Mouse (Mus musculus): ENCODE results near the gene Elp4. TPM values are rescaled to one million over a fixed set of nuclear protein-coding genes. Genes with fewer than 3 reads are reported as not detected.

Gene Elp4
- polyA plus RNA-seq, 1 experiment from 2014 or later, result 20.8 TPM

GRCm38 (mm10) chr2:105908351-105908750 lies 4.0 kb upstream of the Elp4 start:
- H3K4me1 ChIP-seq (ENCODE audit: control insufficient read depth, insufficient read depth, low read length), result peaks cover 6% of the 10 kb centered on the region
- H3K9me3 ChIP-seq (replicated peaks; ENCODE audit: control insufficient read depth, low read length), result no peaks in the 10 kb centered on the region
- H3K4me2 ChIP-seq (ENCODE audit: low read depth, low read length), result no peak overlapping the region
- no peak overlapping the region for H3K9ac ChIP-seq (ENCODE audit: low read length)
- H3K27ac ChIP-seq (ENCODE audit: low read length), result no peak overlapping the region
- ATAC-seq (replicated peaks; ENCODE audit: extremely low read depth, insufficient read depth, low FRiP score), result no peak
- H3K27me3 ChIP-seq (ENCODE audit: control insufficient read depth, insufficient read depth, low read length), result no peaks in the 10 kb centered on the region
- H3K36me3 ChIP-seq (ENCODE audit: control insufficient read depth, insufficient read depth), result no peaks in the 10 kb centered on the region; the same call in 1 of the 2 replicates
- 90% methylated on average over 5 of the region's 5 CpGs for WGBS
- no peak overlapping the region for H3K4me3 ChIP-seq (ENCODE audit: low read length)

GRCm38 (mm10) chr2:105904757-105905146 lies 388 bp upstream of the Elp4 start:
- Histone ChIP-seq H3K27ac (ENCODE audit: low read length) (peak overlapping the region; percentile 64), H3K4me3 (ENCODE audit: low read length) (peak overlapping the region; percentile 83), H3K4me2 (ENCODE audit: low read depth, low read length) (peak overlapping the region; percentile 74), H3K27me3 (ENCODE audit: control insufficient read depth, insufficient read depth, low read length) (no peaks in the 10 kb centered on the region), H3K9ac (ENCODE audit: low read length) (peak overlapping the region; percentile 72), H3K9me3 (replicated peaks; ENCODE audit: control insufficient read depth, low read length) (no peaks in the 10 kb centered on the region), H3K36me3 (ENCODE audit: control insufficient read depth, insufficient read depth) (no peaks in the 10 kb centered on the region), H3K4me1 (ENCODE audit: control insufficient read depth, insufficient read depth, low read length) (peaks cover 6% of the 10 kb centered on the region)
- WGBS, result under 1% methylated on average over 12 of the region's 12 CpGs
- ATAC-seq (replicated peaks; ENCODE audit: extremely low read depth, insufficient read depth, low FRiP score), result peak; percentile 35

GRCm38 (mm10) chr2:105890816-105891215 lies 13.5 kb downstream of the Elp4 start:
- H3K27me3 ChIP-seq (ENCODE audit: control insufficient read depth, insufficient read depth, low read length), result no peaks in the 10 kb centered on the region
- H3K36me3 ChIP-seq (ENCODE audit: control insufficient read depth, insufficient read depth), result peaks cover 9% of the 10 kb centered on the region
- H3K9me3 ChIP-seq (replicated peaks; ENCODE audit: control insufficient read depth, low read length), result no peaks in the 10 kb centered on the region; the same call in 1 of the 2 replicates
- H3K4me3 ChIP-seq (ENCODE audit: low read length), result no peak overlapping the region
- no peak overlapping the region for H3K4me2 ChIP-seq (ENCODE audit: low read depth, low read length)
- no peak overlapping the region for H3K27ac ChIP-seq (ENCODE audit: low read length)
- no peak for ATAC-seq (replicated peaks; ENCODE audit: extremely low read depth, insufficient read depth, low FRiP score)
- H3K4me1 ChIP-seq (ENCODE audit: control insufficient read depth, insufficient read depth, low read length), result no peaks in the 10 kb centered on the region
- no peak overlapping the region for H3K9ac ChIP-seq (ENCODE audit: low read length)

GRCm38 (mm10) chr2:105873403-105873802 lies 31.0 kb downstream of the Elp4 start:
- no peak for ATAC-seq (replicated peaks; ENCODE audit: extremely low read depth, insufficient read depth, low FRiP score)
- Histone ChIP-seq H3K4me2 (ENCODE audit: low read depth, low read length) (no peak overlapping the region), H3K36me3 (ENCODE audit: control insufficient read depth, insufficient read depth) (no peaks in the 10 kb centered on the region), H3K9ac (ENCODE audit: low read length) (no peak overlapping the region), H3K4me3 (ENCODE audit: low read length) (no peak overlapping the region), H3K4me1 (ENCODE audit: control insufficient read depth, insufficient read depth, low read length) (no peaks in the 10 kb centered on the region), H3K9me3 (replicated peaks; ENCODE audit: control insufficient read depth, low read length) (no peaks in the 10 kb centered on the region), H3K27ac (ENCODE audit: low read length) (no peak overlapping the region), H3K27me3 (ENCODE audit: control insufficient read depth, insufficient read depth, low read length) (no peaks in the 10 kb centered on the region)
- 90% methylated on average over 1 of the region's 1 CpGs for WGBS

GRCm38 (mm10) chr2:105854740-105855139 lies 49.6 kb downstream of the Elp4 start:
- no peak overlapping the region for H3K27ac ChIP-seq (ENCODE audit: low read length)
- no peak overlapping the region for H3K4me3 ChIP-seq (ENCODE audit: low read length)
- no peak for ATAC-seq (replicated peaks; ENCODE audit: extremely low read depth, insufficient read depth, low FRiP score)
- no peaks in the 10 kb centered on the region for H3K9me3 ChIP-seq (replicated peaks; ENCODE audit: control insufficient read depth, low read length)
- H3K9ac ChIP-seq (ENCODE audit: low read length), result no peak overlapping the region
- WGBS, result 54% methylated on average over 2 of the region's 2 CpGs
- no peaks in the 10 kb centered on the region for H3K4me1 ChIP-seq (ENCODE audit: control insufficient read depth, insufficient read depth, low read length)
- no peaks in the 10 kb centered on the region for H3K27me3 ChIP-seq (ENCODE audit: control insufficient read depth, insufficient read depth, low read length)
- H3K4me2 ChIP-seq (ENCODE audit: low read depth, low read length), result no peak overlapping the region
- peaks cover 5% of the 10 kb centered on the region; the same call in 1 of the 2 replicates for H3K36me3 ChIP-seq (ENCODE audit: control insufficient read depth, insufficient read depth)

- WGBS, result 92% methylated on average over 2 of the region's 2 CpGs
- Histone ChIP-seq H3K27ac (ENCODE audit: low read length) (no peak overlapping the region), H3K4me2 (ENCODE audit: low read depth, low read length) (no peak overlapping the region), H3K27me3 (ENCODE audit: control insufficient read depth, insufficient read depth, low read length) (no peaks in the 10 kb centered on the region), H3K4me1 (ENCODE audit: control insufficient read depth, insufficient read depth, low read length) (no peaks in the 10 kb centered on the region), H3K9ac (ENCODE audit: low read length) (no peak overlapping the region), H3K4me3 (ENCODE audit: low read length) (no peak overlapping the region), H3K36me3 (ENCODE audit: control insufficient read depth, insufficient read depth) (peaks cover 5% of the 10 kb centered on the region; the same call in 1 of the 2 replicates), H3K9me3 (replicated peaks; ENCODE audit: control insufficient read depth, low read length) (no peaks in the 10 kb centered on the region)
- ATAC-seq (replicated peaks; ENCODE audit: extremely low read depth, insufficient read depth, low FRiP score), result no peak
These were observed 51.4 kb downstream of the Elp4 start for GRCm38 (mm10) chr2:105852971-105853370.

GRCm38 (mm10) chr2:105851714-105852293 lies 52.6 kb downstream of the Elp4 start:
- Histone ChIP-seq H3K4me3 (ENCODE audit: low read length) (no peak overlapping the region), H3K27ac (ENCODE audit: low read length) (no peak overlapping the region), H3K9ac (ENCODE audit: low read length) (no peak overlapping the region), H3K36me3 (ENCODE audit: control insufficient read depth, insufficient read depth) (peaks cover 5% of the 10 kb centered on the region; the same call in 1 of the 2 replicates), H3K4me2 (ENCODE audit: low read depth, low read length) (no peak overlapping the region), H3K9me3 (replicated peaks; ENCODE audit: control insufficient read depth, low read length) (no peaks in the 10 kb centered on the region), H3K27me3 (ENCODE audit: control insufficient read depth, insufficient read depth, low read length) (no peaks in the 10 kb centered on the region), H3K4me1 (ENCODE audit: control insufficient read depth, insufficient read depth, low read length) (no peaks in the 10 kb centered on the region)
- ATAC-seq (replicated peaks; ENCODE audit: extremely low read depth, insufficient read depth, low FRiP score), result no peak

- Histone ChIP-seq H3K9me3 (replicated peaks; ENCODE audit: control insufficient read depth, low read length) (no peaks in the 10 kb centered on the region), H3K27me3 (ENCODE audit: control insufficient read depth, insufficient read depth, low read length) (no peaks in the 10 kb centered on the region), H3K4me3 (ENCODE audit: low read length) (no peak overlapping the region), H3K36me3 (ENCODE audit: control insufficient read depth, insufficient read depth) (no peaks in the 10 kb centered on the region), H3K9ac (ENCODE audit: low read length) (no peak overlapping the region), H3K4me2 (ENCODE audit: low read depth, low read length) (no peak overlapping the region), H3K4me1 (ENCODE audit: control insufficient read depth, insufficient read depth, low read length) (no peaks in the 10 kb centered on the region), H3K27ac (ENCODE audit: low read length) (no peak overlapping the region)
- no peak for ATAC-seq (replicated peaks; ENCODE audit: extremely low read depth, insufficient read depth, low FRiP score)
- 82% methylated on average over 5 of the region's 5 CpGs for WGBS
These were observed 61.2 kb downstream of the Elp4 start for GRCm38 (mm10) chr2:105843151-105843550.

GRCm38 (mm10) chr2:105817965-105818364 lies 86.4 kb downstream of the Elp4 start:
- no peak overlapping the region for H3K27ac ChIP-seq (ENCODE audit: low read length)
- H3K9me3 ChIP-seq (replicated peaks; ENCODE audit: control insufficient read depth, low read length), result no peaks in the 10 kb centered on the region
- no peak for ATAC-seq (replicated peaks; ENCODE audit: extremely low read depth, insufficient read depth, low FRiP score)
- no peak overlapping the region for H3K9ac ChIP-seq (ENCODE audit: low read length)
- no peak overlapping the region for H3K4me3 ChIP-seq (ENCODE audit: low read length)
- no peak overlapping the region for H3K4me2 ChIP-seq (ENCODE audit: low read depth, low read length)
- H3K36me3 ChIP-seq (ENCODE audit: control insufficient read depth, insufficient read depth), result no peaks in the 10 kb centered on the region
- no peaks in the 10 kb centered on the region for H3K4me1 ChIP-seq (ENCODE audit: control insufficient read depth, insufficient read depth, low read length)
- 87% methylated on average over 1 of the region's 1 CpGs for WGBS
- H3K27me3 ChIP-seq (ENCODE audit: control insufficient read depth, insufficient read depth, low read length), result no peaks in the 10 kb centered on the region

Measured in heart, embryonic 16.5 days (tissue).